Mouse (Mus musculus) erythroblast, embryonic 14.5 days (primary cell): ENCODE data around the gene Plcl2. TPM values are rescaled to one million over a fixed set of nuclear protein-coding genes. Genes with fewer than 3 reads are reported as not detected.
A peak's percentile ranks its signal among the peaks of the same experiment; 100 is the strongest.

ENCODE experiments used
- H3K27me3 ChIP-seq: 2 replicates; pipeline ENCODE4 v1.6.1; 2012; ENCODE audit warnings: inconsistent platforms; ENCODE audit not compliant: control insufficient read depth
- H3K36me3 ChIP-seq: 2 replicates; pipeline ENCODE4 v1.6.1; 2012; ENCODE audit warnings: mild to moderate bottlenecking, inconsistent platforms; ENCODE audit not compliant: control insufficient read depth
- H3K4me1 ChIP-seq: 2 replicates; pipeline ENCODE4 v1.6.1; 2012; ENCODE audit warnings: inconsistent platforms; ENCODE audit not compliant: control insufficient read depth
- H3K4me3 ChIP-seq: replicated peaks from 2 replicates; pipeline ENCODE3; 2012; ENCODE audit warnings: moderate library complexity, mild to moderate bottlenecking, inconsistent platforms
- H3K9me3 ChIP-seq: 2 replicates; pipeline ENCODE4 v1.6.1; 2012; ENCODE audit warnings: low read length, inconsistent platforms, mixed read lengths; ENCODE audit not compliant: control insufficient read depth
- GATA1 ChIP-seq: IDR thresholded peaks from 2 replicates; pipeline ENCODE4 v1.6.1; 2012; ENCODE audit warnings: low read length, inconsistent platforms, mixed read lengths
- TAL1 ChIP-seq: IDR thresholded peaks from 3 replicates; pipeline ENCODE4 v1.6.1; 2012; ENCODE audit warnings: low read length, inconsistent platforms, mixed read lengths
- polyA plus RNA-seq: library from polyadenylated mRNA; stranded (reverse); fragments of >175 nt; gene quantifications from 2 replicates; pipeline ENCODE4 v1.2.3, GENCODE M21; 2012

Plcl2 gene
- polyA plus RNA-seq, result 0.24 and 0.33 TPM in 2 replicates

DNA sequence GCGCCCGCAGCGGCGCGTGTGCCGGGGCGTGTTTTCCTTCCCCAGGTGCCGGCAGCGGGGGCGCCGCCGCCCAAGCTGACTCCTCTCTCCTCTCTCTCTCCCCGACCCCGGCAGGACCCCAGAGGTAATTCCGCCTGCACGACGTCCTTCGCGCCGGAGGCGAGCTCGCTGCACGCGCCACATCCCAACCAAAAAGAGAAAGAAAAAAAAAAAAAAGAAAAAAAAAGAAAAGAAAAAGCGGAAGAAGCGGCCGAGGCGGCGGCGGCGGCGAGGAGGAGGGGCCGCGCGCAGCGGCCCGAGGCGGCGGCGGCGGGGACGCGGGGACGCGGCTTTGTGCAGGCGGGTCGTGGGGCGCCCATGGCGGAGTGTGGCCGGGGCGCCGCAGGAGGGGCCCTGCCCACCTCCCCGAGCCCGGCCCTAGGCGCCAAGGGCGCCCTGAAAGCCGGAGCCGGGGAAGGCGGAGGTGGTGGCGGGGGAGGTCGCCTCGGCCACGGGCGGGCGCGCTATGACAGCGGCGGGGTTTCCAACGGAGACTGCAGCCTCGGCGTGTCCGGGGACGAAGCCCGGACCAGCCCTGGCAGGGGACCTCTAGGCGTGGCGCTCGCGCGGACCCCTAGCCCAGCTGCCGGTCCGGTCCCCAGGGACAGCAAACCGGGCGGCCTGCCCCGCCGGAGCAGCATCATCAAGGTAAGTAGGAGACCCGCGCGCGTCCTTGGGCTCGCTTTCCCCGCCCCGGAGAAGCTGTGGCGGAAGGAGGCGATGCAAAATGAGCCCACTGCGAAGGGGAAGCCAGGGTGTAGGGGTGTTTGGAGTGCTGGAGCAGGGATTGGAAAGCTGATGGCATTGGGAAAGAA is at the start of gene Plcl2:
Plcl2 (plus strand) TSS at position 153 of the 854 bp plus-strand sequence.
- Histone ChIP-seq H3K36me3 (no peaks in the 10 kb centered on the region; the same call in 1 of the 2 replicates), H3K27me3 (peaks cover 28% of the 10 kb centered on the region), H3K4me3 (peak within 1 kb of the TSS; percentile 82), H3K9me3 (no peaks in the 10 kb centered on the region), H3K4me1 (peaks cover 28% of the 10 kb centered on the region)
- TF ChIP-seq TAL1 (no peak), GATA1 (no peak)

DNA sequence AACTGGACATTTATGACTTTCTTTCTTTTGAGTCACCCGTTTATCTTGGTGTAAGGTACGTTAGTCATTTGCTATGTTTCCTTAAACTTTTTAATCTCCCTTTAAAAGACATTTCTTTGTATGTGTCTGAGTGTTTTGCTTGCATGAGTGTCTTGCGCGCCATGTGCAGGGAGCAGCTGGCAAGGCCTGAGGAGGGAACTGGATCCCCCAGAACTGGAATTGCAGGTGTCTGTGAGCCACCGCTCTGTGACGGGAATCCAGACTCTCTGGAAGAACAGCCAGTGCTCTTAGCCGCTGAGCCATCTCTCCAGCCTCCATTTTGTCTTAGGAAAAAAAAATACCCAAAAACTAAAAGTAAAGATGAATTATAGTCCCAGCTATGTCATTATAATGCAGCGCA is 48.9 kb upstream of the Plcl2 start:
- H3K4me3 ChIP-seq, result no peak overlapping the region
- no peaks in the 10 kb centered on the region for H3K27me3 ChIP-seq
- no peaks in the 10 kb centered on the region for H3K9me3 ChIP-seq
- H3K36me3 ChIP-seq, result no peaks in the 10 kb centered on the region
- TF ChIP-seq TAL1 (no peak), GATA1 (no peak)
- peaks cover 22% of the 10 kb centered on the region for H3K4me1 ChIP-seq

DNA sequence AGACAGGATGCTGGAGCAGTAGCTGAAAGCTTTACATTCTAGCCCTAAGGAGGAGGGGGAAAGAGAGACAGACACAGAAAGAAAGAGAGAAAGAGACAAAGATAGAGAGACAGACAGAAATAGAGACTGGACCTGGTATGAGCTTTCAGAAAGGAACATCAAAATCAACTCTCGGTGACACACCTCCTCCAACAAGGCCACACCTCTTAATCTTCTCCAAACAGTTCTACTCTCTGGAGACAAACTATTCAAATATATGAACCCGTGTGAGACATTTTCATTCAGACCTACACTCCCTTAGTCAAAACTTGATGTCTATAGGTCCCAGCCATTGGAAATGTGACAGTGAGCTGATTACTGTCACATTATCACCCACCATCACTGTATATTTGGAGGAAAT is 41.8 kb upstream of the Plcl2 start:
- peaks cover 5% of the 10 kb centered on the region; the same call in 1 of the 2 replicates for H3K27me3 ChIP-seq

DNA sequence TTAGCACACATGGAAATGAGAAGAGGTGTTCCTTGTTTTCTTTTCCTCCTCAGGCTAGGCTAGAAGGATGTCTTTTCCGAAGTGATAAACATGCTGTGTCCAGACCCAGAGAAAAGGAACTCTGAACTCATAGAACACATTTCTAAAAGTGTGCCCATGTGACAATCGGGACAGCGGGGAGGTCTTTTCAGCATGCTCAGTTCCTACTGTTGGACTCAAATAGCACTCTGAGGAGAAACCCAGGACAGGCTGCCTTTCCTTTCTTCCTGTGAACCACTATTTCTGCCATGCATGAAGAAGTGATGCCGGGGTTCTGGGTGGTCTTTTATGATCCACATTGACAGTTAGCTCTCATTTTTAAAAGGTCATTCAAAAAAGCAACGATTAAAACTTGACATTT is 40.1 kb upstream of the Plcl2 start:
- no peaks in the 10 kb centered on the region for H3K9me3 ChIP-seq
- H3K4me3 ChIP-seq, result no peak overlapping the region
- no peaks in the 10 kb centered on the region for H3K36me3 ChIP-seq
- H3K27me3 ChIP-seq, result peaks cover 5% of the 10 kb centered on the region; the same call in 1 of the 2 replicates
- TF ChIP-seq TAL1, result no peak
- TF ChIP-seq GATA1, result no peak
- H3K4me1 ChIP-seq, result peaks cover 14% of the 10 kb centered on the region

More for the DNA sequence above, 41.8 kb upstream of the Plcl2 start:
- TF ChIP-seq GATA1 (no peak), TAL1 (no peak)
- Histone ChIP-seq H3K9me3 (no peaks in the 10 kb centered on the region), H3K36me3 (no peaks in the 10 kb centered on the region), H3K4me1 (peaks cover 14% of the 10 kb centered on the region), H3K4me3 (no peak overlapping the region)

DNA sequence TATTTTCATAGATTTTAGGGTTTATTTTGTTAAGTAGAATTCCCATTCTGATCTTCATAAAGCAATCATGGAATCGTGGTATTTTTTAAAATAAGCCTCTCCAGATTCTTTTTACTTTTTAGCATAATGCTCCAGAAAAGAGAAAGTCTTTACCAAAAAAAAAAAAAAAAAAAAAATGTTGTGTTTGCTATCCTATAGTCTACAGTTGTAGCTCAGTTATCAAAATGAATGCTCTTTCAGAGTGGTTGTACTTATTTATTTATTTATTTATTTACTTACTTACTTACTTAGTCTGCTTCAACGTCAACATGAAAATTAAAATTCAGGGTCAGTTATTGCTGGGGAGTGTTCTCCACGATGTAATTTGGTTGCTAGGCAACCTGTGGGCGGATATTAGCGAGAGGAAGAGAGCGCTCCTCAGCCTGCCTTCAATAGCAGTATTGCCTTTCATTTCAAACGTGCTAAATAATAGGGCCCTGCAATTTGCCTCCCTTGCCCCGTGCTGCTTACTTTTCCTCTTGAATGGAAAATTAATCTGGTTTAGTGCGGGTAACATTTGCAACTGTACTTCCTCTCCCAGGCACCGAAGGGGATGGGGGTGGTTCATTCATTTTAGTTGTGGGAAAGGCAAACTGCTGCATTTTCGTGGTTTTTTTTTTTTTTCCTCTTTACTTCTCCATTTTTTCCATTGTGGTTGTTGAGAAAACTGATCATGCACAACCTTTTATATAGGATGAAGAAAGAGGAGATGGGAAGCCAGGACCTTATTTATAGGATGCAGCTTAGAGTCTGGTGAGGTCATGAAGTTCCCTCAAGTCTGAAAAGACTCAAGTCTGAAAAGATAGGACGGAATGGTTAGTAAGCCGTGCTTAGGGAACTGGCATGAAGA is 39.4 kb upstream of the Plcl2 start:
- no peaks in the 10 kb centered on the region for H3K36me3 ChIP-seq
- no peaks in the 10 kb centered on the region for H3K9me3 ChIP-seq
- peak overlapping the region; percentile 55 for H3K4me3 ChIP-seq
- H3K4me1 ChIP-seq, result peaks cover 14% of the 10 kb centered on the region
- H3K27me3 ChIP-seq, result peaks cover 5% of the 10 kb centered on the region; the same call in 1 of the 2 replicates
- no peak for TF ChIP-seq TAL1
- TF ChIP-seq GATA1, result no peak

DNA sequence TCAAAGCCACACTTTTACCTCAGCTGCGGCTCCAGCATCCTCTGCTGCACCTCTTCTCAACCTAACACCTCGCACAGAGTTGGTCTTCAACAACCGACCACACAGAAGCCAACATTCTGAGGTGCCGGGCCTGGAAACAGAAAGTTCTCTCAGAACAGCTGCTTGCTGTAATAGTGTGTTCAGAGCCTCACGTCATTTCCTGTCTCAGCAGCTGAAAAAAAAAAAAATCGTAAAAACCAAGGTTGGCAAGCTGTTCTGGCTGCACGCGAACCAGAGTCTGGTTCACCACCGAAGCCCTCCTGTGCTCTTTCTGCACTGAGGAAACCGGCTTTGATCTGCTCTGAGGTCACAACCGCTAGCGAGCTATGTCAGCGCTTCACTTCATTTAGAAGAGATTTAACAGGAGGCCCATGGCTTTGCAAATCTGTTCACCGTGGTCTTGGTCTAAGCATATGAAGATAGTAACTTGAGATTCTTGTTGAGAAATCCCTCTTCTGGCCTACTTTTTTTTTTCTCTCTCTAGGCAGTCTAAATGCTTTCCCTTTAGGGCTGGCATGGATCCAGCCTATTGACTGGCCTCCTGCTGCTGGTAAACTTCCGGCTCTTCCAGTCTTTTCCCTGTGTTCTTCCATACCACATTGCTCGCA is 38.6 kb upstream of the Plcl2 start:
- Histone ChIP-seq H3K4me3 (peak overlapping the region; percentile 55), H3K27me3 (peaks cover 5% of the 10 kb centered on the region; the same call in 1 of the 2 replicates), H3K9me3 (no peaks in the 10 kb centered on the region), H3K36me3 (no peaks in the 10 kb centered on the region), H3K4me1 (peaks cover 14% of the 10 kb centered on the region)
- TF ChIP-seq GATA1 (no peak), TAL1 (no peak)

DNA sequence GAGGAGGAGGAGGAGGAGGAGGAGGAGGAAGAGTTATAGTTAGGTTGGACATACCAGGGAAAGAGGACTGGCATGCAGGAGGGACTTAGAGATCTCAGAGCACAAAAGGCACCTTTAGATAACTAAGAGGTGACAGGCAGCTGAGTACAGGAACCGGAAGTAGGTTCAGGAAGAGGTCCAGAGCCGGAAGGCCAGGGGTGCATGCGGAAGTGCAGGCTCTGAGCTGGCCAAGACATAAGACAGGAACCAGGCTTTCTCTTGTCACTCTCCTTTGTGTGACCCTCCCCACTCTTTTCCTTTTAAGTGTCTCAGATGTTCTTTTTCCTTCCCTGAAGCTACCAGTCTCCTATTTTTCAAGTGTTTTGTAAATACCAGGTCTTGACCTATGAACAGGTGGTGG is 38.0 kb upstream of the Plcl2 start:
- Histone ChIP-seq H3K4me3 (no peak overlapping the region), H3K9me3 (no peaks in the 10 kb centered on the region), H3K4me1 (peaks cover 14% of the 10 kb centered on the region), H3K27me3 (peaks cover 5% of the 10 kb centered on the region; the same call in 1 of the 2 replicates), H3K36me3 (no peaks in the 10 kb centered on the region)
- no peak for TF ChIP-seq GATA1
- TF ChIP-seq TAL1, result no peak

DNA sequence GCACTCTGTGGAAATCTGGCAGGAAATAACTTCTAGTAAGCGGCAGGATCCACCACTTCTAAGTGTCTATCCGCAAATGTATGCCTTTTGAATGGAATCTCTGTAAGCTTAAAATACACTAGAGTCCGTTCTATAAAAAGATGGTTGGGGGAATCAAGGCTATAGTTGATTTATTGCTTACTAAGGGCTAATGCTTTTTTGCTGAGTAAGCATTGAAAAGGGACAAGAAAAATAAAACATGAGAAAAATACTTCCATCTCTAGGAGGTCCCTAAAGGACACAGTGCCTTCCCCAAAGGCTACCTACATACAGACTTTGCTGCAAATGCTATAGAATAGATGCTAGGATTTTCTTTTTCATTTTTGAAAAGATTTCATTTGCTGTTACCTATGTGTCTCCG is 31.9 kb upstream of the Plcl2 start:
- H3K27me3 ChIP-seq, result no peaks in the 10 kb centered on the region
- H3K4me1 ChIP-seq, result no peaks in the 10 kb centered on the region
- no peak for TF ChIP-seq TAL1
- no peak for TF ChIP-seq GATA1
- no peaks in the 10 kb centered on the region for H3K36me3 ChIP-seq
- H3K9me3 ChIP-seq, result no peaks in the 10 kb centered on the region
- H3K4me3 ChIP-seq, result no peak overlapping the region

DNA sequence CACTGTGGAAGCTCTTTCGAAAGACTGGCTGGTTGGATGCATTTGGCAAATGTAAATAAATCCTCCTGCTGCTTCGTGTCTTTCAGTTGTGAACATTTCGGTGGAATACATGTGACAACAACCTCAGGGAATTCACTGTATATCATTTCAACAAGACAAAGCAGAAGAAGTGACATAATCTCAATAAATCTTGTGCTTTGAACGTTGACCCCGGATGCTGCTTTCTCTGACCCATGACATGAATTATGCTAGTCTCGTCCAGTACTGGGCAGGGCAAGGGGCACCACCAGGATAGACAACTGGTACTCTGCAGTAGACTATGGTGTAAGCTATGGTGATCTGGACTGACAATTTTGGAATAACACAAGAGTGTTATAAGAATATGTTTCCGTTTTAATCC is 28.3 kb upstream of the Plcl2 start:
- H3K4me1 ChIP-seq, result no peaks in the 10 kb centered on the region
- no peaks in the 10 kb centered on the region for H3K36me3 ChIP-seq
- TF ChIP-seq GATA1 (no peak), TAL1 (no peak)
- no peaks in the 10 kb centered on the region for H3K27me3 ChIP-seq
- H3K9me3 ChIP-seq, result no peaks in the 10 kb centered on the region
- no peak overlapping the region for H3K4me3 ChIP-seq
